Mouse (Mus musculus) small intestine, adult 2 months (tissue): ENCODE measurements around the gene Raver2. TPM values are rescaled to one million over a fixed set of nuclear protein-coding genes. Genes with fewer than 3 reads are reported as not detected.

Source experiments
- H3K27ac ChIP-seq: fragments of 200-500 bp; 2 replicates; pipeline ENCODE4 v1.5.1; 2012; ENCODE audit warnings: low read depth, low read length, control low read depth, inconsistent platforms; ENCODE audit not compliant: insufficient read depth
- H3K27me3 ChIP-seq: fragments of 200-500 bp; 2 replicates; pipeline ENCODE4 v1.6.1; 2012; ENCODE audit warnings: mild to moderate bottlenecking, moderate library complexity, low read length, inconsistent platforms; ENCODE audit not compliant: control insufficient read depth, insufficient read depth
- H3K36me3 ChIP-seq: fragments of 200-500 bp; 2 replicates; pipeline ENCODE4 v1.6.1; 2012; ENCODE audit warnings: mild to moderate bottlenecking, low read length, control low read depth, inconsistent platforms; ENCODE audit not compliant: control insufficient read depth, insufficient read depth
- H3K4me1 ChIP-seq: fragments of 200-500 bp; 2 replicates; pipeline ENCODE4 v1.6.1; 2012; ENCODE audit warnings: low read length, inconsistent platforms, mixed read lengths; ENCODE audit not compliant: control insufficient read depth, insufficient read depth, insufficient read length
- H3K4me3 ChIP-seq: fragments of 200-500 bp; 2 replicates; pipeline ENCODE4 v1.5.1; 2012; ENCODE audit warnings: low read depth, mild to moderate bottlenecking, control low read depth, inconsistent platforms, low read length, moderate library complexity
- CTCF ChIP-seq: fragments of 200-500 bp; IDR thresholded peaks from 2 replicates; pipeline ENCODE4 v1.5.1; 2012; ENCODE audit warnings: low read depth, mild to moderate bottlenecking, control low read depth, inconsistent platforms, low read length, moderate library complexity, mixed read lengths; ENCODE audit not compliant: insufficient replicate concordance, insufficient read length; ENCODE audit errors: extremely low read depth
- POLR2A ChIP-seq: fragments of 200-500 bp; IDR thresholded peaks from 2 replicates; pipeline ENCODE4 v1.6.1; 2012; ENCODE audit warnings: low read depth, mild to moderate bottlenecking, control low read depth, inconsistent platforms, low read length, moderate library complexity
- WGBS: fragments of 180-500 bp; shearing (Covaris S2); methylation state at CpG from one replicate; pipeline ENCODE4 v1.1.7; 2018; 5-methylcytosine and 5-hydroxymethylcytosine counted together
- polyA plus RNA-seq: library from polyadenylated mRNA; depleted of rRNA; stranded (reverse); fragments of >200 nt; gene quantifications from 2 replicates; pipeline ENCODE4 v1.2.3, GENCODE M21; 2012

Gene Raver2
- polyA plus RNA-seq, 1 experiment, result 0.84 TPM

DNA sequence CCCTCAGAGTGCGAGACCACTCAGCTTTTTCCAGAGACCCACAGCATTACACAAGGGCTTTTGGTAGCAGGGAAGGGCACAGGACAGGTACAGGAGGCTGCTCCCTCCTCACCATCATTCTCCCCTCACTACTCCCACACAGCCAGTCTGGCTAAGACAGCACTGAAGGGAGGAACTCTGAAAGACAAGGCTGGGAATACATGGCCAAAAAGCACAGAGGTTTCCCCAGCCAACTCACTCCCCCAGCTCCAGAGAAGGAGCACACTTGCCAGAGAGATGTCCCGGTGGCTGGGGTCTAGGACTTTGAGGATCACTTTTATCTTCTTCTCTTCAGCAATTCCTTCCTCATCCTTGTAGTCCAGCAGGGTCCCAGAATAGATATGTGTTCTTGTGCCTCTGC, 95.4 kb downstream of the Raver2 start:
- peaks cover 75% of the 10 kb centered on the region for H3K36me3 ChIP-seq
- WGBS, result 91% methylated on average over 2 of the region's 2 CpGs
- no peak overlapping the region for H3K27ac ChIP-seq
- H3K4me3 ChIP-seq, result no peak overlapping the region
- TF ChIP-seq CTCF (no peak), POLR2A (no peak)
- no peaks in the 10 kb centered on the region for H3K27me3 ChIP-seq
- H3K4me1 ChIP-seq, result no peaks in the 10 kb centered on the region

DNA sequence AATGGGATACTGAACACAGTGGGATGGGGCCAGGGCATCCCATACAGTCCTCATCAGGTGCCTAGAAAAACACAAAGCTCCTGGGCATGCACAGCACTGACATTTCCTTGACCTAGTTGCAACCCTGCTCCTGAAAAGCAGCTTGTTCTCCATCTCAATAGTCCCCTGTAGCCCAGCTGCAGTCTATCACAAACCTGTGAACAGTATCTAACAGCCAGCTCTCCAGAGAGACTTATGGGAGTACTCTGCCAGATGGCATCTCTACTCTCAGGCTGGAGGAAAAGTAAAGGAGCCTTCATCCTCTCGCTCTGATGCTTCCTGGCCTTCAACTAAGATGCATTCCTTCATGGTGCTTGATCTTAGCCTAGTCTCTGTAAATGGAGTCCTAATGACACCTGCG, 95.9 kb downstream of the Raver2 start:
- H3K27me3 ChIP-seq, result no peaks in the 10 kb centered on the region
- 96% methylated on average over 2 of the region's 2 CpGs for WGBS
- peaks cover 74% of the 10 kb centered on the region for H3K36me3 ChIP-seq
- TF ChIP-seq CTCF (no peak), POLR2A (no peak)
- no peak overlapping the region for H3K27ac ChIP-seq
- H3K4me3 ChIP-seq, result no peak overlapping the region
- H3K4me1 ChIP-seq, result no peaks in the 10 kb centered on the region

DNA sequence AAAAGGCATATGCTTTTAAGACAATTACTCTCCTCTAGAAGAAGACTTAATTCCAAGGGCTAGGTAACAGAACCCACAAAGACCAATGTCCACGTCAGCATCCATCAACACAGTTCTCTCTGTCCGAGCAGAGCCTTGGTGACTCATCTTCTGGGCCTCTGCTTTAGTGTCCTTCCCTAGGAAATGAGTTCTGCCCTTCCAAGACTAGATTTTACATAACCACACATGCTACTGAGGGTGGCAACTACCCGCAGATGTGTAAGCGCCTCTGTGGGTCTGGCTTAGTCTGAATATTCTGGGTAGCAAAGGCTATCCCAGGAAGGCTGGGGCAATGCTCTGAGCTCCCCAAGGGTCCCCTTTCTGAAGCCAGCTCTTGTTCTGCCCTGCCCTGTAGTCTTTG, 97.0 kb downstream of the Raver2 start:
- H3K4me3 ChIP-seq, result no peak overlapping the region
- H3K36me3 ChIP-seq, result peaks cover 71% of the 10 kb centered on the region
- 90% methylated on average over 4 of the region's 4 CpGs for WGBS

DNA sequence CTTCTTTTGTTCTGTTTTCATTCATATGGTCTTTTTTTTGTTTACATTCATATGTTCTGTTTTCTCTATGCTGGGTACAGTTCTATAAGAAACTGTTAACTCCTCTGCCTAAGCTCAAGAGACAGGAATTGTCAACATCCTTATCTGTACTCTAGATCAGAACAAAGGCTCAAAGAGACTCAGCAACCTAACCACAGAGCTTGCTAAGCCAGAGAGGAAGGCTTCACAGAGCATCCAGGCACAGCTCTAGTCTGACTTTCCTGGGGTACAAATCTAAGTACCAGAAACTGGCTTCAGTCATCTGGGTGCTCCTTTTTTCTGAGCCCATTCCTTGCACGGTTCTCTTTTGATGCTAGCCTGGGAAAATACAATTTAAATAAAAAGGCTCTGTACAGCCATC, 99.0 kb downstream of the Raver2 start:
- H3K27ac ChIP-seq, result no peak overlapping the region
- peaks cover 69% of the 10 kb centered on the region for H3K36me3 ChIP-seq
- WGBS, result 91% methylated on average over 1 of the region's 1 CpGs
- H3K4me1 ChIP-seq, result no peaks in the 10 kb centered on the region
- TF ChIP-seq POLR2A, result no peak
- TF ChIP-seq CTCF, result no peak
- no peaks in the 10 kb centered on the region for H3K27me3 ChIP-seq
- no peak overlapping the region for H3K4me3 ChIP-seq

More for the DNA sequence above, 97.0 kb downstream of the Raver2 start:
- no peaks in the 10 kb centered on the region for H3K4me1 ChIP-seq
- no peak overlapping the region for H3K27ac ChIP-seq
- no peaks in the 10 kb centered on the region for H3K27me3 ChIP-seq
- TF ChIP-seq POLR2A (no peak), CTCF (no peak)

DNA sequence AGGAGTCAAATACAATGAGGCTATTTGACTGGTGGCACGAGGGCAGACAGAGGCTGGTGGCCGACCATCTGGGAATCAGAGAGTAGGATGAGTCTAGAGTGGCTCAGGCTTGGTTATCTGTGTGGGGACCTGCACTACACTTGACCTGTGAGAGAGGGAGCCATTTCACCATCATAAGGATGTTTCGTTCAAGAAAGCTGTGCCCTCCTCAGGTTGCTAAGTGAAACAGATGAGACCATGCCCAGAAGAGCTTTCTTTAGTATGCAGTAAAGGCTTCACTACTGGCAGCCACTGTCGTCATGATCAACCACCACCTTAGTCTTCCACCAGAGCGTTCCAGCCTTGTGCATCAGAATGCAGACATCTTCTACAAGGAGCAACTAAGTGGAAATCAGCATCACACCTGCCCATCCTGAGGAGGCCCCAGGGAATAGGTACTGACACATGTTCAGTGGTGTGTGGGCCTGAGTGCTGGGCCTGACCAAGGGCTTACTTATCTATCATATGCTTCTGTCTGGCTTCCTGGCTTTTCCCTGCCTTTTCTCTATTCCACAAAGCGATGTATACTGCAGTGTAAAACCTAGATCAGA, 99.5 kb downstream of the Raver2 start:
- WGBS, result 49% methylated on average over 6 of the region's 6 CpGs
- Histone ChIP-seq H3K4me1 (no peaks in the 10 kb centered on the region), H3K27me3 (no peaks in the 10 kb centered on the region), H3K27ac (no peak overlapping the region), H3K36me3 (peaks cover 67% of the 10 kb centered on the region), H3K4me3 (no peak overlapping the region)
- TF ChIP-seq POLR2A (no peak), CTCF (peak; percentile 14; the same call in 1 of the 2 replicates)

GRCm38 (mm10) chr4:101172738-101173137, 104.0 kb downstream of the Raver2 start:
- H3K27me3 ChIP-seq, result no peaks in the 10 kb centered on the region
- H3K4me3 ChIP-seq, result no peak overlapping the region
- WGBS, result 54% methylated on average over 2 of the region's 2 CpGs
- no peak for TF ChIP-seq CTCF
- TF ChIP-seq POLR2A, result no peak
- H3K36me3 ChIP-seq, result peaks cover 57% of the 10 kb centered on the region
- no peak overlapping the region for H3K27ac ChIP-seq
- no peaks in the 10 kb centered on the region for H3K4me1 ChIP-seq

DNA sequence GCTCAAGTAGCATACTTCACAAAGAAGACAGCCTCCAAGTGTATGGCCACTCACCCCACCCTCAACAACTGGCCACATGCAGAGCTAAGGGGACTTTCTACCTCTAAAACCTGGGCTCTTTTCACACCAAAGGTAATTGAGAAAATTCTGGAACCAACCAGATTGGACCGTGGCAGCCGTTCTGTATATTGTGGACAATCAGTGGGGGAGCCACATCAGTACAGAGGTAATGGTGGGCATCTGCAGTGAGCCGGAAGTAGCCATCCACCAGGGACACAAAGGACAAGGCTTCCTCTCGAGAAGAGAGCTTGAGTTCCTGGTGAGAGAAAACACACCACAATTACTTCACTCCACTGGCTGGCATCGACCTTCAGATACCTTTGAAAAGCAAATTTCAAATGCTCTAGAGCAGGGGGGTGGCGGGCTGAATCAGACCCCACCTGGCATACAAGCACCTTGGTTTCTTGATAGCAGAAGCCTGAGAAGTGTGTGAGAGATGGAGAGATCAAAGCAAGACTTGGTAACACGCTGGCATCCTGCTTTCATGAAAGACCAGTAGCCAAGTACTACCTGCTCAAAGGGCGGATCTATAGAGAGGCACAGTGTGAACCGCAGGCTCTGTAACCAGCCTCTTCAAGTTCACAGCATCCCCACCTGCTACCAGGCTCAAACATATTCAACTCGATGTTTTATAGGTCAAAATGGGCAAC, 106.3 kb downstream of the Raver2 start:
- no peaks in the 10 kb centered on the region for H3K4me1 ChIP-seq
- H3K4me3 ChIP-seq, result no peak overlapping the region
- WGBS, result 91% methylated on average over 10 of the region's 10 CpGs
- TF ChIP-seq POLR2A (no peak), CTCF (no peak)
- H3K36me3 ChIP-seq, result peaks cover 55% of the 10 kb centered on the region
- no peaks in the 10 kb centered on the region for H3K27me3 ChIP-seq
- H3K27ac ChIP-seq, result no peak overlapping the region

DNA sequence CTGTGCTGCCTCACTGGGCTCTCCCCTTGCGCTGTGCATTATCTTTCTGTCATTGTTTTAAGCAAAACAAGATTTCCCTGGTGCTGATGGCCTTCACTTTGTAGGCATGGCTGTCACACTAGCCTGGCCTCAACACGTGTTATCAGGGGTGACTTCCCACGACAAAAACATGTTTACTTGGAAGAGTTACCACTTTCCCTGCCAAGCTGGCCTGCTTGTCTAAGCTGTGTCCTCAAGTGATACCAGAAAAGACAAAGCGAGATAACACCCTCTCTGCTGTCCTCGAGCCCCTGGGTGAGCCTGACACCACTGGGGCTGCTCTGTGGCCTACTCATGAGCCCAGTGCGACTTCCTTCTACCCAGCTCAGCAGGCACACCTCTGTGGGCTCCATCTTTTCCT, 107.3 kb downstream of the Raver2 start:
- TF ChIP-seq CTCF, result no peak
- TF ChIP-seq POLR2A, result no peak
- Histone ChIP-seq H3K4me1 (no peaks in the 10 kb centered on the region), H3K27me3 (no peaks in the 10 kb centered on the region), H3K36me3 (peaks cover 53% of the 10 kb centered on the region), H3K4me3 (no peak overlapping the region), H3K27ac (no peak overlapping the region)
- WGBS, result 82% methylated on average over 6 of the region's 6 CpGs
